Mouse (Mus musculus) liver, embryonic 14.5 days (tissue): ENCODE data around the gene Eras. TPM values are rescaled to one million over a fixed set of nuclear protein-coding genes. Genes with fewer than 3 reads are reported as not detected.

Source experiments
- ATAC-seq: fragments of 200-750 bp; cut with Nextera tagmentation; 2 replicates; pipeline ENCODE4 v1.8.0; 2017; ENCODE audit warnings: moderate number of reproducible peaks, mild to moderate bottlenecking, moderate library complexity; ENCODE audit not compliant: insufficient read depth
- DNase-seq, 3 experiments: peaks; one replicate each; pipeline ENCODE4 v3.0.0-alpha.2; 2012 to 2013; ENCODE audit warnings: low read depth in 3 of 3, low spot score in 3 of 3
- H3K27ac ChIP-seq: fragments of 300-500 bp; sonication (generic); 2 replicates; pipeline ENCODE4 v1.5.1; 2014; ENCODE audit warnings: moderate library complexity, mild to moderate bottlenecking, control low read depth, inconsistent platforms
- H3K27me3 ChIP-seq: fragments of 300-500 bp; sonication (generic); 2 replicates; pipeline ENCODE4 v1.6.1; 2014; ENCODE audit warnings: mild to moderate bottlenecking, low read length, moderate library complexity; ENCODE audit not compliant: control insufficient read depth, insufficient read depth
- H3K36me3 ChIP-seq: fragments of 300-500 bp; sonication (generic); replicated peaks from 2 replicates; pipeline ENCODE4 v1.6.1; 2014; ENCODE audit warnings: low read depth; ENCODE audit not compliant: control insufficient read depth, insufficient read depth
- H3K4me1 ChIP-seq, 2 experiments: fragments of 200-500 bp in 1 of 2; fragments of 300-500 bp in 1 of 2; sonication (generic) in 1 of 2; replicated peaks; 2 replicates each; pipeline ENCODE4 v1.6.1; 2012 to 2014; ENCODE audit warnings: antibody characterized with exemption in 1 of 2, inconsistent platforms in 1 of 2, low read length in 1 of 2; ENCODE audit not compliant: control insufficient read depth in 2 of 2, insufficient read depth in 2 of 2
- H3K4me2 ChIP-seq: fragments of 300-500 bp; sonication (generic); 2 replicates; pipeline ENCODE4 v1.6.1; 2014; ENCODE audit warnings: low read depth, mild to moderate bottlenecking, control low read depth, moderate library complexity
- H3K4me3 ChIP-seq, 2 experiments: fragments of 200-500 bp in 1 of 2; fragments of 300-500 bp in 1 of 2; sonication (generic) in 1 of 2; 2 replicates each; pipeline ENCODE4 v1.5.1; 2012 to 2014; ENCODE audit warnings: low read depth in 2 of 2, low read length in 2 of 2, mild to moderate bottlenecking in 2 of 2, control low read depth in 1 of 2, inconsistent platforms in 1 of 2, moderate library complexity in 1 of 2; ENCODE audit not compliant: insufficient read depth in 1 of 2
- H3K9ac ChIP-seq: fragments of 300-500 bp; sonication (generic); replicated peaks from 2 replicates; pipeline ENCODE4 v1.6.1; 2014; ENCODE audit warnings: mild to moderate bottlenecking, control low read depth, moderate library complexity
- H3K9me3 ChIP-seq: fragments of 300-500 bp; sonication (generic); 2 replicates; pipeline ENCODE4 v1.6.1; 2016; ENCODE audit warnings: low read length, mixed read lengths; ENCODE audit not compliant: control insufficient read depth
- CTCF ChIP-seq: IDR thresholded peaks from 2 replicates; pipeline ENCODE4 v1.5.1; 2016; ENCODE audit warnings: antibody characterized with exemption, low read depth, control low read depth
- EP300 ChIP-seq: IDR thresholded peaks from 2 replicates; pipeline ENCODE4 v1.6.1; 2016; ENCODE audit warnings: antibody characterized with exemption, low read depth
- WGBS: fragments of 180-500 bp; shearing (Covaris S2); extraction: QIAGEN DNeasy Blood & Tissue Kit; methylation state at CpG from one replicate; pipeline ENCODE4 v1.1.7; 2014; ENCODE audit not compliant: insufficient replicate concordance; 5-methylcytosine and 5-hydroxymethylcytosine counted together
- polyA plus RNA-seq, 2 experiments: library from polyadenylated mRNA; depleted of rRNA in 1 of 2; stranded (reverse) in 1 of 2; unstranded in 1 of 2; fragments of >200 nt; fragmentation: Nextera tagmentation in 1 of 2; extraction: Ambion mirVana in 1 of 2; gene quantifications; 2 replicates each; pipeline versions ENCODE4 v1.2.1 to v1.2.3; 2012 to 2014

Eras gene
- polyA plus RNA-seq, 2 experiments = not detected

- no peak overlapping the region for H3K27ac ChIP-seq
- TF ChIP-seq CTCF (no peak), EP300 (0 out of 2 replicates have a peak, but pooled peaks have one; percentile 15)
- no peak overlapping the region; the same call in 1 of the 2 replicates for H3K9ac ChIP-seq
- DNase-seq (peak; percentile 84 to 90 (median 87)), ATAC-seq (peak; percentile 100)
- peaks cover 0 to 5% of the 10 kb centered on the region in 2 experiments; a peak in 1 of 4 replicates for H3K4me1 ChIP-seq
- H3K27me3 ChIP-seq = no peaks in the 10 kb centered on the region
- H3K4me3 ChIP-seq = peak overlapping the region; percentile 57 to 61
- 6% methylated on average over 38 of the region's 38 CpGs for WGBS
- H3K4me2 ChIP-seq = peak overlapping the region; percentile 75
- no peaks in the 10 kb centered on the region for H3K9me3 ChIP-seq
- H3K36me3 ChIP-seq = no peaks in the 10 kb centered on the region
Observed at GRCm38 (mm10) chrX:7947900-7948492, 19.6 kb upstream of the Eras start.

DNA sequence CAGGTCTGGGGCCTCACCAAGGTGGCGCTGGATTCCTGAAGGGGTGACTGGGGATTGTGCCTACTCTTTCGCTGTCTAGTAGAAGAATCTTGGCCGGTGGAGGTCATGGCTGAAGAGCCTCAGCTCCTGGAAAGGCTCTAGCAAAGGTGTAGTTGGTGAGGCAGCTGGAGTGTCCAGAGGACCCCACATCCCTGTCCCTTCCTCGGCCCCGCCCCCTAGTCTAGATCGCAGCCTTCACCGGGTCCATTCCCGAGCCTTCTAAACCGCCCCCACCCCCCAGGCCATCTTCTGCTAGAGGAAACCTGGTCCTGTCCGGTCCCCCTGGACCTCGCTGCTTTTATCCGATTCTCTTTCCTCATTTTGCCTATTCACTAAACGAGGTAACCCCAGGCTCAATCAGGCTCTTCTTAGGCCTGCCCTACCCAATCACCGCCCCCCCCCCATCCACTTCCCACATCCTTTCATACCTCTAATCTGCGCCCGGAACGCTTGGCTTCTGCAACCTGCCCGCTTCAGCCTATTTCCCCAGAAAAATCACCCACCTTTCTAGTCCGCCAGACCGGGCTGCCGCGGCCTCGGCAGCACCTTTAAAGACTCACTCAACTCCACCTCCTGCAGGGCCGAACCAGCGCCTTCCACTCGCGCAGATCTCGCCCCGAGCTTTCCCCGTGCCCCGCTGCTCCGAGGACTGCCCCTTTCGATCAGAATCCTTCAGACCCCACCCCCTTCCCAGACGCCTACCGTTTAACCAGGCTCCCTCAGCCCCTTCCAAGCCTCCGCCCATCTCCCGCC is 18.9 kb upstream of the Eras start, which contains the start of gene Hdac6:
Gene Hdac6, minus strand, starts transcription at position 782 of the 792 bp plus-strand sequence.
- Histone ChIP-seq H3K4me2 (peak within 1 kb of the TSS; percentile 75), H3K4me3 (peak within 1 kb of the TSS; percentile 57 to 61), H3K9me3 (no peaks in the 10 kb centered on the region), H3K36me3 (no peaks in the 10 kb centered on the region), H3K27ac (no peak within 1 kb of the TSS), H3K9ac (peak within 1 kb of the TSS; percentile 65), H3K4me1 (peaks cover 0 to 5% of the 10 kb centered on the region in 2 experiments; a peak in 1 of 4 replicates), H3K27me3 (no peaks in the 10 kb centered on the region)
- TF ChIP-seq CTCF (no peak), EP300 (no peak)
- 11% methylated on average over 36 of the region's 37 CpGs for whole genome bisulfite sequencing
- DNase-seq (no peak), ATAC-seq (no peak)

DNA sequence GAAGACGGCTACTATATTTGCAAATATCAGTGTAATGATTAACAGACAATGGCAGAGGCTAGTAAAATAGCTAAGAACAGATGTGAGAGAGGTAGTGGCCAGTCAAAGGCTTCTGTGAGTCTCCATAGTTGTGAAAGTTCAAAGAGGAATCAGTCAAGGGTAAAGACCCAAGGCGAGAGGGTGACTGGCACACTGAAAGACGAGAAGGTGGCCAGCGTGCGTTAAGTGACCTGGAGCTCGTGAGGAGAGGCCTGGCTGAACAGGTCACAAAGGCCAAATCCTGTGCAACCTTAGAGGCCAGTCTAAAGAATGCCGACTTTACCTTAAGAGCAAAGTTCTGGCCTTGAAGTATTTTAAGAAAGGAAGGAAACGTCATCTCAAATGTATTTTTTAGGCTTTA is 17.2 kb upstream of the Eras start:
- no peak for DNase-seq
- H3K4me3 ChIP-seq = no peak overlapping the region
- no peak for ATAC-seq
- no peak overlapping the region for H3K27ac ChIP-seq
- TF ChIP-seq CTCF (no peak), EP300 (no peak)
- no peak overlapping the region for H3K9ac ChIP-seq
- H3K36me3 ChIP-seq = no peaks in the 10 kb centered on the region
- WGBS = 69% methylated on average over 8 of the region's 8 CpGs
- no peak overlapping the region for H3K4me2 ChIP-seq
- H3K9me3 ChIP-seq = no peaks in the 10 kb centered on the region
- peaks cover 0 to 5% of the 10 kb centered on the region in 2 experiments; a peak in 1 of 4 replicates for H3K4me1 ChIP-seq
- H3K27me3 ChIP-seq = no peaks in the 10 kb centered on the region

- Histone ChIP-seq H3K27ac (no peak overlapping the region), H3K9me3 (no peaks in the 10 kb centered on the region), H3K36me3 (no peaks in the 10 kb centered on the region), H3K9ac (no peak overlapping the region), H3K27me3 (no peaks in the 10 kb centered on the region), H3K4me2 (no peak overlapping the region), H3K4me1 (no peaks in the 10 kb centered on the region), H3K4me3 (no peak overlapping the region)
- ATAC-seq (no peak), DNase-seq (no peak)
- TF ChIP-seq EP300 (no peak), CTCF (no peak)
- 77% methylated on average over 6 of the region's 6 CpGs for WGBS
Observed at GRCm38 (mm10) chrX:7937667-7938066, 9.3 kb upstream of the Eras start.

DNA sequence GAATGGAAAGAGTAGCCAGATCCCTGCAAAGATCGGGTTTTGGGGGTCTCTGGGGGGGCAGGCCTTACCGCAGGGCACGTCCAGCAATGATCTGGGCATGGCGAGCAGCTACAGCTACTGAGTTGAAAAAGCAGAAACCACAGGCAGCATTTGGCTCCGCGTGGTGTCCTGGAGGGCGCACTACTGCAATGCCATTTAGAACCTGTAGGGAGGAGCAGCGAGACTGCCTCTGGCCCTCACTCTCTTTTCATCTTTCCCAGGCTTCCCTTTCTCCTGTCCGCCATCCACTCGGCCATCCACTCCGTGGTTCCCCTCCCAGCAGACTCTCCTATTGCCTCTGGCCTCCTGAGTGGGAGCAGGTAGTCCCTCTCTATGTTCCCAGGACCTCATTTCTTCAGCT is 8.5 kb upstream of the Eras start:
- ATAC-seq (no peak), DNase-seq (no peak)
- Histone ChIP-seq H3K36me3 (no peaks in the 10 kb centered on the region), H3K9me3 (no peaks in the 10 kb centered on the region), H3K4me1 (no peaks in the 10 kb centered on the region), H3K9ac (no peak overlapping the region), H3K27ac (no peak overlapping the region), H3K4me2 (no peak overlapping the region), H3K4me3 (no peak overlapping the region), H3K27me3 (no peaks in the 10 kb centered on the region)
- no peak for TF ChIP-seq EP300
- peak; percentile 68 for TF ChIP-seq CTCF
- WGBS = 36% methylated on average over 9 of the region's 11 CpGs
